Mouse (Mus musculus) kidney, adult 2 months (tissue): ENCODE results near the gene Ch25h.

Experiments used
- CTCF ChIP-seq: fragments of 200-500 bp; conservative IDR thresholded peaks from 2 replicates; pipeline ENCODE4 v1.5.1; 2011; ENCODE audit warnings: low read depth, mild to moderate bottlenecking, control low read depth, low read length, moderate library complexity, mixed read lengths; ENCODE audit not compliant: insufficient read depth, insufficient read length
- POLR2A ChIP-seq: fragments of 200-500 bp; IDR thresholded peaks from one replicate; pipeline ENCODE4 v1.6.1; 2011; ENCODE audit warnings: low read depth, low read length, control low read depth

- TF ChIP-seq CTCF: no peak
- TF ChIP-seq POLR2A: no peak
Observed at GRCm38 (mm10) chr19:34521978-34522377, 47.0 kb upstream of the Ch25h start.
